Mouse (Mus musculus) cerebellum, postnatal 25 days (tissue): Measurements from ENCODE around the gene H2-M1.

ENCODE experiments used
- DNase-seq, 2 experiments: peaks; one replicate each; pipeline ENCODE4 v3.0.0; 2021; ENCODE audit warnings: mixed read lengths in 2 of 2

Gene H2-M1

DNA sequence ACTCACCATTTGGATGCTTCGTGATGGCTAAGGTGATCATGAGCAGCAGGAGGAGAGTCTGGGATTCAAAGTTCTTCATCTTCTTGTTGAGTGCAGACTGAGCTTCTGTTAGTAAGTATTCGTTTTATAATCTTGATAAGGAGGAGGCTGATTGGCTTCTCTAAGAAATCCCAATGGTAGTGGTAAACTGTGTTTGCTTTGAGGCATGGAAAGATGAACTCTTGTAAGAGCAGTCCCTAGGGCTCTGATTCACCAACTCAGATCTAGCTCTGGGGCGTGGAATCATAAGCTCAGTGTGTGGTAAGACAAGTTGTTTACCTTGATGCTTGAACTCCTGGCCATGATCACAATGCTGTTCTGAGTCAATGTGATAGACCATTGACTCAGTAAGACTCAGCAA is at the start of gene H2-M1:
Gene H2-M1, minus strand, starts transcription at position 101 of the 400 bp plus-strand sequence.
- no peak for DNase-seq

- DNase-seq: no peak
Observed at GRCm38 (mm10) chr17:36697693-36698092, 25.7 kb upstream of the H2-M1 start.

DNA sequence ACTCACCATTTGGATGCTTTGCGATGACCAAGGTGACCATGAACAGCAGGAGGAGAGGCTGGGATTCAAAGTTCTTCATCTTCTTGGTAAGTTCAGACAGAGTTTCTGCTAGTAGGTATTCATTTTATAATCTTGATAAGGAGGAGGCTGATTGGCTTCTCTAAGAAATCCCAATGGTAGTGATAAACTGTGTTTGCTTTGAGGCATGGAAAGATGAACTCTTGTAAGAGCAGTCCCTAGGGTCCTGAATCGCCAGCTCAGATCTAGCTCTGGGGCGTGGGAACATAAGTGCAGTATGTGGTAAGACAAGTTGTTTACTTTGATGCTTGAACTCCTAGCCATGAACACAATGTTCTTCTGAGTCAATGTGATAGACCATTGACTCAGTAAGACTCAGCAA is 29.5 kb downstream of the H2-M1 start, which contains the start of gene H2-M9:
Gene H2-M9, minus strand, starts transcription at position 101 of the 400 bp plus-strand sequence.
- DNase-seq: no peak
